Mouse (Mus musculus): ENCODE results near the gene Pgls. TPM values are rescaled to one million over a fixed set of nuclear protein-coding genes. Genes with fewer than 3 reads are reported as not detected.

Pgls gene
- 262 and 266 TPM in 2 replicates for polyA plus RNA-seq (2015; fragmentation: Nextera tagmentation; extraction: Ambion mirVana)

GRCm38 (mm10) chr8:71591471-71592373 is at the start of gene Pgls:
Gene Pgls, plus strand, starts transcription at chr8:71592176.

DNA sequence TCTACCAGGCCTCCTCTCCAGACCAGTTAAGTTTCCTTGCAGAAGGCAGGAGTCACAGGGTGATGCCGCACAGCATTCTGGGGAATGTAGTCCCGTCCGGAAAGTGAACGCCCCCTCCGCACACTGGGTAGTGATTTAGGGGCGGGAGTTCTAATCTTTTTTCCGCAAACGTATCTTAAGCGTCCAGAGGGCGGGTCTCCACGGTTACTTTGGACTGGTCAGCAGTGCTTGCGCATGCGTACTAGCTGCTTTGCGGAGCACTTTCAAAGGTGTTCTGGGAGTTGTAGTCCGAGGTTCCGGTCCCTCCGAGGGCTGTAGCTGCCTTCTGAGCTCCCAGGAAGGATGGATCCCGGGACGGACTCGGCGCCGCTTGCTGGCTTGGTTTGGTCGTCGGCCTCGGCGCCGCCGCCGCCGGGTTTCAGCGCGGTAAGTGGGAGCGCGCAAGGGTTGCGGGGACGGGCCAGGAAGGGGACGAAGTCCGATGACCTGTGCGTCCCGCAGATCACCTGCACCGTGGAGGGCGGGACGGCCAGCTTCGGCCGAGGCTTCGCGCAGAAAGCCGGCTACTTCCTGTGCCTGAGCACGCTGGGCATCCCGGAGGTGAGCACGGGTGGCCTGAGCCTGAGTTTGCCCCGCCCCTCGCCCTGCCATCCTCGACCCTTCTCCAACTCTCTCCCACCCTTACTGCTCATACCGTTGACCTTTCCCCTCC is 49.2 kb upstream of the Pgls start, which contains the start of gene Mvb12a:
TSS of gene Mvb12a (plus strand) at position 291 of the 712 bp plus-strand sequence.

GRCm38 (mm10) chr8:71558071-71558957 is 33.7 kb upstream of the Pgls start, which contains the start of gene Tmem221:
Gene Tmem221, minus strand, starts transcription at chr8:71558871.

GRCm38 (mm10) chr8:71566501-71566900 is 25.5 kb upstream of the Pgls start, which contains the start of gene Nxnl1:
Gene Nxnl1, minus strand, starts transcription at chr8:71566601.

DNA sequence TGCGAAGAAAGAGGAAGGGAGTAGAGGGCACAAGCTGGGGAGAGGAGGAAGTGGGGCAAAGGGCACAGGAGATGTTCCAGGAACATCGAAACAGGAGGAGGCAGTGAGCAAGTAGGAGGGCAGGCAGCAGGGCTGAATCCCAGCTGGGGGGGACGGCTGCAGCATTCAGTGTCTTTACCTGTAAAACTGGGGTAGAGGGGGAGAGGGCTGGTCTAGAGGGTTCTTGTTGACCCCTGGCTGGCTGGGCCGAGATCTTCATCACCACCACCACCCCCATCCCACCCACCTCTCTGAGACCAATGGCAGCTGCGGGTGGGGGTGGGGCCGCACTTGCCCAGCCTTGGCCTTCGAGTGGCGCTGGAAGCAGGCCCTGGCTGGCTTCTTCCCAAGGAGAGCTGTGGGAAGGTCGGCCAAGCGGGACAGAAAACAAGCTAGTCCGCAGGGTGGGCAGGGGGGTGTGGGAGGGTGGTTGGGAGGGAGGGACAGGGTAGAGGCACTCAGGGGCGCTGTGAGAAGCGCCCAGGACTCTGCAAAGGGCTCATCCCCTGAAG is 23.5 kb upstream of the Pgls start, which contains the start of gene Slc27a1:
TSS of gene Slc27a1 (plus strand) at position 496 of the 551 bp plus-strand sequence.

DNA sequence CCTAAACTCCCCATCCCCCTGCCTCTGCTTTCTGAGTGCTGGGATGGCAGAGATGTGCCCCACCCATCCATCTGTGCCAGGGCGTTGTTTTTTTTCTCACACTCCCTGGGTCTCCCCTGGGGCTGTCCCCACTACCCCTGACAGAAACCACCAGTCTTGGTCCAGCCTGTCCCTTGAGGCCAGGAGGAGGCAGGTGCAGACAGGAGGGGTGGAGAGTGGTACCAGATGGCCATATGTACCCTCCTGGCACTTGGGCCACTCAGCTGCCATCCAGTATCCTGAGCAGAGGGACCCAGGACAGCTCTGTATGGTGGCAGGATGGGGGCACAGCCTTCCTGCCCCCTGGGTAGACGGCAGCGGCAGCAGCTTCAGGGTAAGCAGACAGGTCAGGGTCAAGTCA is 5.5 kb downstream of the Pgls start, which contains the start of gene Fam129c:
TSS of gene Fam129c (plus strand) at position 198 of the 400 bp plus-strand sequence.

DNA sequence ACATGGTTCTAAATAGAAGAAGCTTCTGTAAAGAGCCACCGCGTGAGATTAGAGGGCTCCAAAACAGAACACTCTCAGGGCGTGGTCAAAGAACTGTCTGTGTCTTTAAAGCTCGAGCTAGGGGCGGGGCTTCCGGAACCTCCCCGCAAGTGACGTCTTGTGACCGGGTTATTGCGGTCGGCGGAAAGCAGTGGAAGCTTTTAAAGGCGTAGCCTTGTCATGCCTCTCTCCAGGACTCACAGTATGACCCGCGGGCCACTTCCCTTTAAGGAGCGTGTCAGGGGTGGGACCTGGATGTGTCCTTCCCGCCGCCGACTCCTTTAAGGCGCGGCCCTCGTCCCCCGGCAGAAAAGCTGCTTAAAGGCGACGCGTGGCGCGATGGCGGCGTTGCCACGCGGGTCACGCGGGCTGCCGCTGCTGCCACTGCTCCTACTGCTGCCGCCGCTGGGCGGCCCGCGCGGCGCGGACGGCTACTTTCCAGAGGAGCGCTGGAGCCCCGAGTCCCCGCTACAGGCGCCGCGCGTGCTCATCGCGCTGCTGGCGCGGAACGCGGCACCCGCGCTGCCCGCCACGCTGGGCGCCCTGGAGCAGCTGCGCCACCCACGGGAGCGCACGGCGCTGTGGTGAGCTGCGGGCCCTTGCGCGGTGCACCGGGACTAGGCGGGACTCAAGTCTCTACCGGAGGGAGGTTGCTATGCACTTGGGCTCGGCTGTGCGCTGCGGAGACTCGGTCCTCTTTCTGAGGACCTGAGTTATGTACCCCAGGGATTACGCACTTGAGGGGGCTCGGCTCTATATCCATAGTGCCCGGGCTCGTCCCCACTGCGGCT is 19.1 kb downstream of the Pgls start, which contains the start of gene Colgalt1:
TSS of gene Colgalt1 (plus strand) at position 177 of the 830 bp plus-strand sequence.

Small RNA genes lying within 50 kb of the gene (microRNA-seq; reads per million reads assigned to microRNA genes)
- 2.6 reads per million for gene Mir6769b

Other genes starting within 250 kb of the Pgls start
- 130 and 134 TPM in 2 replicates for gene Use1, start 225.3 kb upstream of the Pgls start, polyA plus RNA-seq (2015; fragmentation: Nextera tagmentation; extraction: Ambion mirVana)
- gene Ocel1, start 220.9 kb upstream of the Pgls start, polyA plus RNA-seq (2015; fragmentation: Nextera tagmentation; extraction: Ambion mirVana), result 7.0 and 7.8 TPM in 2 replicates
- 38.2 and 41.9 TPM in 2 replicates for gene Nr2f6, start 210.2 kb upstream of the Pgls start, polyA plus RNA-seq (2015; fragmentation: Nextera tagmentation; extraction: Ambion mirVana)
- gene Ushbp1, start 196.4 kb upstream of the Pgls start, polyA plus RNA-seq (2015; fragmentation: Nextera tagmentation; extraction: Ambion mirVana), result 4.2 and 5.3 TPM in 2 replicates
- 92.1 and 102 TPM in 2 replicates for gene Babam1, start 195.3 kb upstream of the Pgls start, polyA plus RNA-seq (2015; fragmentation: Nextera tagmentation; extraction: Ambion mirVana)
- 2.6 TPM in 2 replicates for gene Ankle1, start 186.2 kb upstream of the Pgls start, polyA plus RNA-seq (2015; fragmentation: Nextera tagmentation; extraction: Ambion mirVana)
- 185 and 196 TPM in 2 replicates for gene Abhd8, start 128.5 kb upstream of the Pgls start, polyA plus RNA-seq (2015; fragmentation: Nextera tagmentation; extraction: Ambion mirVana)
- gene Mrpl34, start 127.2 kb upstream of the Pgls start, polyA plus RNA-seq (2015; fragmentation: Nextera tagmentation; extraction: Ambion mirVana), result 148 and 173 TPM in 2 replicates
- gene Dda1, start 123.0 kb upstream of the Pgls start, polyA plus RNA-seq (2015; fragmentation: Nextera tagmentation; extraction: Ambion mirVana), result 259 and 265 TPM in 2 replicates
- 8.4 and 10.0 TPM in 2 replicates for gene Ano8, start 106.2 kb upstream of the Pgls start, polyA plus RNA-seq (2015; fragmentation: Nextera tagmentation; extraction: Ambion mirVana)
- gene Gtpbp3, start 104.1 kb upstream of the Pgls start, polyA plus RNA-seq (2015; fragmentation: Nextera tagmentation; extraction: Ambion mirVana), result 18.4 and 18.7 TPM in 2 replicates
- 15.4 and 15.8 TPM in 2 replicates for gene Plvap, start 80.4 kb upstream of the Pgls start, polyA plus RNA-seq (2015; fragmentation: Nextera tagmentation; extraction: Ambion mirVana)
- not detected in 2 replicates for gene Ccdc194, start 66.5 kb upstream of the Pgls start, polyA plus RNA-seq (2015; fragmentation: Nextera tagmentation; extraction: Ambion mirVana)
- gene Bst2, start 54.7 kb upstream of the Pgls start, polyA plus RNA-seq (2015; fragmentation: Nextera tagmentation; extraction: Ambion mirVana), result 24.3 and 26.4 TPM in 2 replicates
- 89.4 and 91.4 TPM in 2 replicates for gene Mvb12a, start 49.3 kb upstream of the Pgls start, polyA plus RNA-seq (2015; fragmentation: Nextera tagmentation; extraction: Ambion mirVana)
- 0.28 and 0.40 TPM in 2 replicates for gene Tmem221, start 33.3 kb upstream of the Pgls start, polyA plus RNA-seq (2015; fragmentation: Nextera tagmentation; extraction: Ambion mirVana)
- 0.05 and 0.17 TPM in 2 replicates for gene Nxnl1, start 25.6 kb upstream of the Pgls start, polyA plus RNA-seq (2015; fragmentation: Nextera tagmentation; extraction: Ambion mirVana)
- 143 and 156 TPM in 2 replicates for gene Slc27a1, start 23.3 kb upstream of the Pgls start, polyA plus RNA-seq (2015; fragmentation: Nextera tagmentation; extraction: Ambion mirVana)
- gene Fam129c, start 5.5 kb downstream of the Pgls start, polyA plus RNA-seq (2015; fragmentation: Nextera tagmentation; extraction: Ambion mirVana), result 6.7 and 7.2 TPM in 2 replicates
- gene Colgalt1, start 18.8 kb downstream of the Pgls start, polyA plus RNA-seq (2015; fragmentation: Nextera tagmentation; extraction: Ambion mirVana), result 64.4 and 77.9 TPM in 2 replicates
- 15.7 and 19.2 TPM in 2 replicates for gene Unc13a, start 79.6 kb downstream of the Pgls start, polyA plus RNA-seq (2015; fragmentation: Nextera tagmentation; extraction: Ambion mirVana)
- gene Jak3, start 84.1 kb downstream of the Pgls start, polyA plus RNA-seq (2015; fragmentation: Nextera tagmentation; extraction: Ambion mirVana), result 7.6 and 8.0 TPM in 2 replicates
- 1.5 and 2.0 TPM in 2 replicates for gene Insl3, start 97.0 kb downstream of the Pgls start, polyA plus RNA-seq (2015; fragmentation: Nextera tagmentation; extraction: Ambion mirVana)
- 0.47 and 0.90 TPM in 2 replicates for gene B3gnt3, start 109.6 kb downstream of the Pgls start, polyA plus RNA-seq (2015; fragmentation: Nextera tagmentation; extraction: Ambion mirVana)
- 56.6 and 70.9 TPM in 2 replicates for gene Fcho1, start 133.5 kb downstream of the Pgls start, polyA plus RNA-seq (2015; fragmentation: Nextera tagmentation; extraction: Ambion mirVana)